Mouse (Mus musculus) embryonic fibroblast, embryonic 13.5 days (primary cell): ENCODE measurements at regions not wholly inside any gene's neighbourhood (a gene's known extent, or its start where the extent isn't known, plus 50 kb on each side); places are given as distances from the start of the nearest gene placed in this dataset.

Experiments used
- CTCF ChIP-seq: IDR thresholded peaks from 2 replicates; pipeline ENCODE4 v1.5.1; 2011; ENCODE audit warnings: mild to moderate bottlenecking, control low read depth, low read length, moderate library complexity, borderline replicate concordance; ENCODE audit not compliant: insufficient read depth
- POLR2A ChIP-seq: IDR thresholded peaks from 2 replicates; pipeline ENCODE4 v1.6.1; 2011; ENCODE audit warnings: low read depth, mild to moderate bottlenecking, control low read depth, low read length, moderate library complexity

- TF ChIP-seq CTCF (no peak), POLR2A (no peak)
Observed at GRCm38 (mm10) chr1:57298557-57298956, 78.9 kb upstream of the 1700066M21Rik start.
